Mouse (Mus musculus): Measurements from ENCODE around the gene Ephb1. TPM values are rescaled to one million over a fixed set of nuclear protein-coding genes. Genes with fewer than 3 reads are reported as not detected.

Gene Ephb1
- polyA plus RNA-seq, 1 experiment from 2014 or later = 12.8 TPM

- H3K4me1 ChIP-seq (replicated peaks; ENCODE audit: control insufficient read depth, insufficient read depth, low read length) = no peaks in the 10 kb centered on the region
- H3K27me3 ChIP-seq (replicated peaks; ENCODE audit: control insufficient read depth, insufficient read depth, low read length) = no peaks in the 10 kb centered on the region
- DNase-seq (ENCODE audit: low spot score) (no peak), ATAC-seq (replicated peaks; ENCODE audit: low FRiP score, low TSS enrichment, low read depth) (no peak)
- no peak overlapping the region for H3K4me3 ChIP-seq (ENCODE audit: low read depth, low read length)
- H3K4me2 ChIP-seq (ENCODE audit: low read length) = no peak overlapping the region
- no peak overlapping the region for H3K9ac ChIP-seq (ENCODE audit: low read length)
- no peak overlapping the region for H3K27ac ChIP-seq (ENCODE audit: low read depth)
- 26% methylated on average over 8 of the region's 8 CpGs for WGBS
- no peaks in the 10 kb centered on the region for H3K9me3 ChIP-seq (ENCODE audit: control insufficient read depth, low read length)
- no peaks in the 10 kb centered on the region for H3K36me3 ChIP-seq (ENCODE audit: control insufficient read depth, insufficient read depth, low read length)
These were observed 309.2 kb downstream of the Ephb1 start for GRCm38 (mm10) chr9:102045111-102045861.

DNA sequence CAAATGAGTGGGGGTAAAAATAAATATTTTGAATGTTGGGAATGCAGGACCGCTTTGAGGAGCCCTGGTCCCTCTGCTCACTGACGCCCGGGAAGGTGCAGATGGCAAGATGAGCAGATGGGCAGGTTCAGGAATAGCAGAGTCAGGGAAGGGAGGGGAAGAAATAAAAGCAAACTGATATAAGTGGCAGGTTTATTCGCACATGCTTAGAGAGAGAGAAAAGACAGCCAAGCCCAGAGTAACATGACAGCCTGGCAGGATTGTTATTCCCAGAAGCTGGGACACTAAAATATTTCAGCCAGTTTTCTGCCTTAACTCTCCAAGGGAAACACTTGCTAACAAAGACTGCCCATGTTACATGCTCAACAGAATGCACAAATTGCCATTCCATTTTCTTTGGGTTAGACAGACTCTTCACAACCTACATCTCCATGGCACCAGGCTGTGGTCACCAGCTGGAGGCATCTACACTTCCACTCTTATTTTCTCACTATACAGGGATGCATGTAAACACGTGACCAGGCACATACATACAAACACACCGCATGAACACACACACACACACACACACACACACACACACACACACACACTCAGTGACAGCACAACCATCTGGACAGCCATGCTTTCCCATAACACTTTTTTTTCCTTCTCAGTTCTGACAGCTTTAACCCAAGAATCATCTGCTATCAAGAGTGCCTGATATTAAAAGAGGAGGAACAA lies 315.3 kb downstream of the Ephb1 start:
- ATAC-seq (replicated peaks; ENCODE audit: low FRiP score, low TSS enrichment, low read depth) (no peak), DNase-seq (ENCODE audit: low spot score) (no peak)
- H3K27me3 ChIP-seq (replicated peaks; ENCODE audit: control insufficient read depth, insufficient read depth, low read length) = no peaks in the 10 kb centered on the region
- H3K9ac ChIP-seq (ENCODE audit: low read length) = no peak overlapping the region
- H3K4me1 ChIP-seq (replicated peaks; ENCODE audit: control insufficient read depth, insufficient read depth, low read length) = no peaks in the 10 kb centered on the region
- no peak overlapping the region for H3K4me2 ChIP-seq (ENCODE audit: low read length)
- no peak overlapping the region for H3K4me3 ChIP-seq (ENCODE audit: low read depth, low read length)
- 54% methylated on average over 6 of the region's 6 CpGs for WGBS
- no peaks in the 10 kb centered on the region for H3K9me3 ChIP-seq (ENCODE audit: control insufficient read depth, low read length)
- H3K27ac ChIP-seq (ENCODE audit: low read depth) = no peak overlapping the region
- no peaks in the 10 kb centered on the region for H3K36me3 ChIP-seq (ENCODE audit: control insufficient read depth, insufficient read depth, low read length)

GRCm38 (mm10) chr9:102036132-102036531 lies 318.4 kb downstream of the Ephb1 start:
- ATAC-seq (replicated peaks; ENCODE audit: low FRiP score, low TSS enrichment, low read depth) (no peak), DNase-seq (ENCODE audit: low spot score) (no peak)
- no peak overlapping the region for H3K4me3 ChIP-seq (ENCODE audit: low read depth, low read length)
- WGBS = 66% methylated on average over 5 of the region's 5 CpGs
- H3K9me3 ChIP-seq (ENCODE audit: control insufficient read depth, low read length) = no peaks in the 10 kb centered on the region
- H3K9ac ChIP-seq (ENCODE audit: low read length) = no peak overlapping the region
- no peaks in the 10 kb centered on the region for H3K27me3 ChIP-seq (replicated peaks; ENCODE audit: control insufficient read depth, insufficient read depth, low read length)
- no peaks in the 10 kb centered on the region for H3K36me3 ChIP-seq (ENCODE audit: control insufficient read depth, insufficient read depth, low read length)
- no peak overlapping the region for H3K4me2 ChIP-seq (ENCODE audit: low read length)
- H3K27ac ChIP-seq (ENCODE audit: low read depth) = no peak overlapping the region
- no peaks in the 10 kb centered on the region for H3K4me1 ChIP-seq (replicated peaks; ENCODE audit: control insufficient read depth, insufficient read depth, low read length)

DNA sequence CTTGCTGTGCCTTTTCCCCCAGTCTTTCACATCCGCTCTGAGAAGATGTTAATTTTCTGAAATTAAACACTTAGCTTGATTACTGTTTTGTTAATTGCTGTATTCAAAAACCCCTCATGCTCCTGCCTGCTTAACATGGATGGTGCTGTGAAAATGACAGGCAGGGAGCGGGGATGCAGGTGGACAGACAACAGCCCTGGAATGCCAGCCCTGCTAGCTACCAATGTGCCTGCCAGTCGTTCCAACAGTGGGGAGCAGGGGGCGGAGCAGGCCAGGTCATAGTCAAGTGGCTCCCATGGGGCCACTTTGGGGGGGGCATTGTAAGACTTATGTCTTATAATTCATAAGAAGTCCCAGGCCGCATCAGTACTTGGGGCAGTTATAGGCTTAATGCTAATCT lies 321.3 kb downstream of the Ephb1 start:
- no peak overlapping the region for H3K9ac ChIP-seq (ENCODE audit: low read length)
- H3K9me3 ChIP-seq (ENCODE audit: control insufficient read depth, low read length) = no peaks in the 10 kb centered on the region
- ATAC-seq (replicated peaks; ENCODE audit: low FRiP score, low TSS enrichment, low read depth) (no peak), DNase-seq (ENCODE audit: low spot score) (no peak)
- no peaks in the 10 kb centered on the region for H3K27me3 ChIP-seq (replicated peaks; ENCODE audit: control insufficient read depth, insufficient read depth, low read length)
- no peaks in the 10 kb centered on the region for H3K36me3 ChIP-seq (ENCODE audit: control insufficient read depth, insufficient read depth, low read length)
- H3K4me2 ChIP-seq (ENCODE audit: low read length) = no peak overlapping the region
- 81% methylated on average over 5 of the region's 5 CpGs for WGBS
- no peak overlapping the region for H3K4me3 ChIP-seq (ENCODE audit: low read depth, low read length)
- H3K27ac ChIP-seq (ENCODE audit: low read depth) = no peak overlapping the region
- no peaks in the 10 kb centered on the region for H3K4me1 ChIP-seq (replicated peaks; ENCODE audit: control insufficient read depth, insufficient read depth, low read length)

GRCm38 (mm10) chr9:102032376-102032775 lies 322.1 kb downstream of the Ephb1 start:
- Histone ChIP-seq H3K27me3 (replicated peaks; ENCODE audit: control insufficient read depth, insufficient read depth, low read length) (no peaks in the 10 kb centered on the region), H3K4me1 (replicated peaks; ENCODE audit: control insufficient read depth, insufficient read depth, low read length) (no peaks in the 10 kb centered on the region), H3K4me3 (ENCODE audit: low read depth, low read length) (no peak overlapping the region), H3K9ac (ENCODE audit: low read length) (no peak overlapping the region), H3K36me3 (ENCODE audit: control insufficient read depth, insufficient read depth, low read length) (no peaks in the 10 kb centered on the region), H3K27ac (ENCODE audit: low read depth) (no peak overlapping the region), H3K4me2 (ENCODE audit: low read length) (no peak overlapping the region), H3K9me3 (ENCODE audit: control insufficient read depth, low read length) (no peaks in the 10 kb centered on the region)
- ATAC-seq (replicated peaks; ENCODE audit: low FRiP score, low TSS enrichment, low read depth) = no peak
- WGBS = 73% methylated on average over 8 of the region's 8 CpGs
- DNase-seq (ENCODE audit: low spot score) = no peak

- ATAC-seq (replicated peaks; ENCODE audit: low FRiP score, low TSS enrichment, low read depth) (no peak), DNase-seq (ENCODE audit: low spot score) (no peak)
- H3K4me3 ChIP-seq (ENCODE audit: low read depth, low read length) = no peak overlapping the region
- H3K4me1 ChIP-seq (replicated peaks; ENCODE audit: control insufficient read depth, insufficient read depth, low read length) = no peaks in the 10 kb centered on the region
- no peak overlapping the region for H3K4me2 ChIP-seq (ENCODE audit: low read length)
- H3K9ac ChIP-seq (ENCODE audit: low read length) = no peak overlapping the region
- H3K36me3 ChIP-seq (ENCODE audit: control insufficient read depth, insufficient read depth, low read length) = no peaks in the 10 kb centered on the region
- WGBS = 90% methylated on average over 7 of the region's 7 CpGs
- no peak overlapping the region for H3K27ac ChIP-seq (ENCODE audit: low read depth)
- H3K9me3 ChIP-seq (ENCODE audit: control insufficient read depth, low read length) = no peaks in the 10 kb centered on the region
- H3K27me3 ChIP-seq (replicated peaks; ENCODE audit: control insufficient read depth, insufficient read depth, low read length) = no peaks in the 10 kb centered on the region
These were observed 324.8 kb downstream of the Ephb1 start for GRCm38 (mm10) chr9:102029661-102030060.

GRCm38 (mm10) chr9:102026136-102026535 lies 328.4 kb downstream of the Ephb1 start:
- Histone ChIP-seq H3K9ac (ENCODE audit: low read length) (no peak overlapping the region), H3K27me3 (replicated peaks; ENCODE audit: control insufficient read depth, insufficient read depth, low read length) (no peaks in the 10 kb centered on the region), H3K4me3 (ENCODE audit: low read depth, low read length) (no peak overlapping the region), H3K36me3 (ENCODE audit: control insufficient read depth, insufficient read depth, low read length) (no peaks in the 10 kb centered on the region), H3K27ac (ENCODE audit: low read depth) (no peak overlapping the region), H3K4me2 (ENCODE audit: low read length) (no peak overlapping the region), H3K4me1 (replicated peaks; ENCODE audit: control insufficient read depth, insufficient read depth, low read length) (no peaks in the 10 kb centered on the region), H3K9me3 (ENCODE audit: control insufficient read depth, low read length) (no peaks in the 10 kb centered on the region)
- 74% methylated on average over 2 of the region's 2 CpGs for WGBS
- DNase-seq (ENCODE audit: low spot score) = no peak
- no peak for ATAC-seq (replicated peaks; ENCODE audit: low FRiP score, low TSS enrichment, low read depth)

DNA sequence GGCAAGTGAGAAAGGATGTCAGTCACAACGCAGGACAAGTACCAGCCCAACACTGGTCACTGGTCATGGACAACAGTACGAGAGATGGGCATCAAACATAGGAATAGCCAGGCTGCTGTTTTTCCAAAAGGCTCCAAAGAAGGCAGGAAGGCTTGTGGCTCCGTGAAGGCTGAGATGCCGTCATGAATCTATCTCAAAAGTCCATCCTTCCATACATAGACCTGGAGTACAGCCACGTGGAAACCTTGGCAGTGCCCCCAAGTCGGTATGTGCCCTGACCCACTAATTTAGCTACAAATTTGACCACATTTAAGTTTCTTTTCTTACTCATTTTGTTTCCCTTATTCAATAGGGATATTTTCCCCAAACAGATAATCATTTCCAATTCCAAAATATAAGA lies 329.4 kb downstream of the Ephb1 start:
- Histone ChIP-seq H3K9me3 (ENCODE audit: control insufficient read depth, low read length) (no peaks in the 10 kb centered on the region), H3K4me3 (ENCODE audit: low read depth, low read length) (no peak overlapping the region), H3K36me3 (ENCODE audit: control insufficient read depth, insufficient read depth, low read length) (no peaks in the 10 kb centered on the region), H3K27me3 (replicated peaks; ENCODE audit: control insufficient read depth, insufficient read depth, low read length) (no peaks in the 10 kb centered on the region), H3K27ac (ENCODE audit: low read depth) (no peak overlapping the region), H3K4me2 (ENCODE audit: low read length) (no peak overlapping the region), H3K4me1 (replicated peaks; ENCODE audit: control insufficient read depth, insufficient read depth, low read length) (no peaks in the 10 kb centered on the region), H3K9ac (ENCODE audit: low read length) (no peak overlapping the region)
- no peak for DNase-seq (ENCODE audit: low spot score)
- ATAC-seq (replicated peaks; ENCODE audit: low FRiP score, low TSS enrichment, low read depth) = no peak
- 91% methylated on average over 6 of the region's 6 CpGs for WGBS

DNA sequence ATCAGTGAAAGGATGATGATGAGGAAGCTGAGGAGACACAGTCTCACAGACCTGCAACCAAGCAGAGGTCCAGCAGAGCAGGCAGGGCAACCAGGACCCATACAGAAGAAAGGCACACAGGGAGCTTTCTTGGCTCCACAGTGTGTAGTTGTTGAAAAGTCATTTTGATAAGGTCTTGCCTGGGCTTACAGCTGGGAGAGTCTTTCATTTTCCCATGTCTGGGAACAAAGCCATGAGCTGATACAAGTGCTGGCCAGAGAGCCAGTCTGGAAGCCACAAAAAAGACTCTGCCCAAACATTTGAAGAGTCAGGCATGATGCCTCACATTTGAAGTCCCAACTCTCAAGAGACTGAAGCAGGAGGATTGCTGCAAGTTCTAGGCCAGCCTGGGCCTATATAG lies 339.0 kb downstream of the Ephb1 start:
- ATAC-seq (replicated peaks; ENCODE audit: low FRiP score, low TSS enrichment, low read depth) (no peak), DNase-seq (ENCODE audit: low spot score) (no peak)
- H3K27me3 ChIP-seq (replicated peaks; ENCODE audit: control insufficient read depth, insufficient read depth, low read length) = no peaks in the 10 kb centered on the region
- H3K9me3 ChIP-seq (ENCODE audit: control insufficient read depth, low read length) = 0 out of 2 replicates have a peak, but pooled peaks cover 2% of the 10 kb centered on the region
- H3K4me2 ChIP-seq (ENCODE audit: low read length) = no peak overlapping the region
- H3K9ac ChIP-seq (ENCODE audit: low read length) = no peak overlapping the region
- H3K36me3 ChIP-seq (ENCODE audit: control insufficient read depth, insufficient read depth, low read length) = no peaks in the 10 kb centered on the region
- H3K4me1 ChIP-seq (replicated peaks; ENCODE audit: control insufficient read depth, insufficient read depth, low read length) = no peaks in the 10 kb centered on the region
- H3K27ac ChIP-seq (ENCODE audit: low read depth) = no peak overlapping the region
- H3K4me3 ChIP-seq (ENCODE audit: low read depth, low read length) = no peak overlapping the region
